Mouse (Mus musculus): ENCODE measurements around the gene Slc52a3. TPM values are rescaled to one million over a fixed set of nuclear protein-coding genes. Genes with fewer than 3 reads are reported as not detected.

The Slc52a3 gene
- polyA plus RNA-seq, 1 experiment = 2.1 TPM

GRCm38 (mm10) chr2:151999669-152000290 lies 3.5 kb downstream of the Slc52a3 start:
- DNase-seq (ENCODE audit: low read depth in 1 of 2, low spot score in 2 of 2) = no peak
- no peaks in the 10 kb centered on the region; the same call in 1 of the 2 replicates for H3K4me1 ChIP-seq (ENCODE audit: control insufficient read depth, insufficient read depth, insufficient read length)
- 79% methylated on average over 20 of the region's 20 CpGs for WGBS
- TF ChIP-seq POLR2A (IDR thresholded peaks at IDR 0.05; ENCODE audit: low read depth, low read length) (no peak), CTCF (IDR thresholded peaks at IDR 0.05; ENCODE audit: extremely low read depth, insufficient read depth, insufficient read length, insufficient replicate concordance) (no peak)
- H3K27me3 ChIP-seq (ENCODE audit: control insufficient read depth, insufficient read depth, low read length) = no peaks in the 10 kb centered on the region
- H3K36me3 ChIP-seq (ENCODE audit: control insufficient read depth, insufficient read depth, low read length) = no peaks in the 10 kb centered on the region
- H3K27ac ChIP-seq (ENCODE audit: insufficient read depth, low read length) = no peak overlapping the region
- no peak overlapping the region for H3K4me3 ChIP-seq (ENCODE audit: extremely low read depth, insufficient read depth, insufficient read length)

- 73% methylated on average over 3 of the region's 3 CpGs for WGBS
Measured at GRCm38 (mm10) chr2:152000291-152000679, 4.0 kb downstream of the Slc52a3 start.

GRCm38 (mm10) chr2:152000735-152001134 lies 4.4 kb downstream of the Slc52a3 start:
- Histone ChIP-seq H3K4me3 (ENCODE audit: extremely low read depth, insufficient read depth, insufficient read length) (no peak overlapping the region), H3K36me3 (ENCODE audit: control insufficient read depth, insufficient read depth, low read length) (no peaks in the 10 kb centered on the region), H3K27me3 (ENCODE audit: control insufficient read depth, insufficient read depth, low read length) (no peaks in the 10 kb centered on the region), H3K4me1 (ENCODE audit: control insufficient read depth, insufficient read depth, insufficient read length) (no peaks in the 10 kb centered on the region), H3K27ac (ENCODE audit: insufficient read depth, low read length) (no peak overlapping the region)
- WGBS = 36% methylated on average over 6 of the region's 6 CpGs
- no peak for DNase-seq (ENCODE audit: low read depth in 1 of 2, low spot score in 2 of 2)
- no peak for TF ChIP-seq CTCF (IDR thresholded peaks at IDR 0.05; ENCODE audit: extremely low read depth, insufficient read depth, insufficient read length, insufficient replicate concordance)
- no peak for TF ChIP-seq POLR2A (IDR thresholded peaks at IDR 0.05; ENCODE audit: low read depth, low read length)

More at GRCm38 (mm10) chr2:152000291-152000679, 4.0 kb downstream of the Slc52a3 start:
- Histone ChIP-seq H3K27ac (ENCODE audit: insufficient read depth, low read length) (no peak overlapping the region), H3K27me3 (ENCODE audit: control insufficient read depth, insufficient read depth, low read length) (no peaks in the 10 kb centered on the region), H3K36me3 (ENCODE audit: control insufficient read depth, insufficient read depth, low read length) (no peaks in the 10 kb centered on the region), H3K4me1 (ENCODE audit: control insufficient read depth, insufficient read depth, insufficient read length) (no peaks in the 10 kb centered on the region), H3K4me3 (ENCODE audit: extremely low read depth, insufficient read depth, insufficient read length) (no peak overlapping the region)
- TF ChIP-seq POLR2A (IDR thresholded peaks at IDR 0.05; ENCODE audit: low read depth, low read length) (no peak), CTCF (IDR thresholded peaks at IDR 0.05; ENCODE audit: extremely low read depth, insufficient read depth, insufficient read length, insufficient replicate concordance) (no peak)
- DNase-seq (ENCODE audit: low read depth in 1 of 2, low spot score in 2 of 2) = no peak

GRCm38 (mm10) chr2:152002529-152002928 lies 6.2 kb downstream of the Slc52a3 start:
- Histone ChIP-seq H3K4me1 (ENCODE audit: control insufficient read depth, insufficient read depth, insufficient read length) (no peaks in the 10 kb centered on the region), H3K27me3 (ENCODE audit: control insufficient read depth, insufficient read depth, low read length) (no peaks in the 10 kb centered on the region), H3K4me3 (ENCODE audit: extremely low read depth, insufficient read depth, insufficient read length) (no peak overlapping the region), H3K36me3 (ENCODE audit: control insufficient read depth, insufficient read depth, low read length) (no peaks in the 10 kb centered on the region), H3K27ac (ENCODE audit: insufficient read depth, low read length) (no peak overlapping the region)
- WGBS = 25% methylated on average over 6 of the region's 6 CpGs
- DNase-seq (ENCODE audit: low read depth in 1 of 2, low spot score in 2 of 2) = no peak
- TF ChIP-seq POLR2A (IDR thresholded peaks at IDR 0.05; ENCODE audit: low read depth, low read length) = no peak
- TF ChIP-seq CTCF (IDR thresholded peaks at IDR 0.05; ENCODE audit: extremely low read depth, insufficient read depth, insufficient read length, insufficient replicate concordance) = no peak

GRCm38 (mm10) chr2:152007783-152008182 lies 11.5 kb downstream of the Slc52a3 start:
- H3K4me1 ChIP-seq (ENCODE audit: control insufficient read depth, insufficient read depth, insufficient read length) = no peaks in the 10 kb centered on the region
- no peak for TF ChIP-seq POLR2A (IDR thresholded peaks at IDR 0.05; ENCODE audit: low read depth, low read length)
- TF ChIP-seq CTCF (IDR thresholded peaks at IDR 0.05; ENCODE audit: extremely low read depth, insufficient read depth, insufficient read length, insufficient replicate concordance) = 0 out of 2 replicates have a peak, but pooled peaks have one; percentile 11
- H3K4me3 ChIP-seq (ENCODE audit: extremely low read depth, insufficient read depth, insufficient read length) = no peak overlapping the region
- WGBS = 85% methylated on average over 10 of the region's 10 CpGs
- no peak overlapping the region for H3K27ac ChIP-seq (ENCODE audit: insufficient read depth, low read length)
- H3K27me3 ChIP-seq (ENCODE audit: control insufficient read depth, insufficient read depth, low read length) = no peaks in the 10 kb centered on the region
- no peaks in the 10 kb centered on the region for H3K36me3 ChIP-seq (ENCODE audit: control insufficient read depth, insufficient read depth, low read length)
- DNase-seq (ENCODE audit: low read depth in 1 of 2, low spot score in 2 of 2) = no peak

- TF ChIP-seq POLR2A (IDR thresholded peaks at IDR 0.05; ENCODE audit: low read depth, low read length) = no peak
- no peak for TF ChIP-seq CTCF (IDR thresholded peaks at IDR 0.05; ENCODE audit: extremely low read depth, insufficient read depth, insufficient read length, insufficient replicate concordance)
- Histone ChIP-seq H3K36me3 (ENCODE audit: control insufficient read depth, insufficient read depth, low read length) (no peaks in the 10 kb centered on the region), H3K27ac (ENCODE audit: insufficient read depth, low read length) (no peak overlapping the region), H3K27me3 (ENCODE audit: control insufficient read depth, insufficient read depth, low read length) (no peaks in the 10 kb centered on the region), H3K4me1 (ENCODE audit: control insufficient read depth, insufficient read depth, insufficient read length) (no peaks in the 10 kb centered on the region), H3K4me3 (ENCODE audit: extremely low read depth, insufficient read depth, insufficient read length) (no peak overlapping the region)
- WGBS = 56% methylated on average over 15 of the region's 15 CpGs
- DNase-seq (ENCODE audit: low read depth in 1 of 2, low spot score in 2 of 2) = no peak
Measured at GRCm38 (mm10) chr2:152009061-152009779, 12.9 kb downstream of the Slc52a3 start.

- WGBS = 42% methylated on average over 9 of the region's 9 CpGs
- no peak overlapping the region for H3K4me3 ChIP-seq (ENCODE audit: extremely low read depth, insufficient read depth, insufficient read length)
- TF ChIP-seq CTCF (IDR thresholded peaks at IDR 0.05; ENCODE audit: extremely low read depth, insufficient read depth, insufficient read length, insufficient replicate concordance) = no peak
- TF ChIP-seq POLR2A (IDR thresholded peaks at IDR 0.05; ENCODE audit: low read depth, low read length) = no peak
- no peak overlapping the region for H3K27ac ChIP-seq (ENCODE audit: insufficient read depth, low read length)
- H3K36me3 ChIP-seq (ENCODE audit: control insufficient read depth, insufficient read depth, low read length) = no peaks in the 10 kb centered on the region
- no peaks in the 10 kb centered on the region for H3K4me1 ChIP-seq (ENCODE audit: control insufficient read depth, insufficient read depth, insufficient read length)
- DNase-seq (ENCODE audit: low read depth in 1 of 2, low spot score in 2 of 2) = no peak
- no peaks in the 10 kb centered on the region for H3K27me3 ChIP-seq (ENCODE audit: control insufficient read depth, insufficient read depth, low read length)
Measured at GRCm38 (mm10) chr2:152010251-152010650, 13.9 kb downstream of the Slc52a3 start.
